Mouse (Mus musculus) embryonic facial prominence, embryonic 10.5 days (tissue): ENCODE results near the gene Dnajc7. TPM values are rescaled to one million over a fixed set of nuclear protein-coding genes. Genes with fewer than 3 reads are reported as not detected.
"Not testable (repeated sequence)": the region's sequence is repeated elsewhere in the genome, so short reads cannot be mapped to it uniquely, and the experiment has no call there.

Experiments used
- DNase-seq: peaks from one replicate; pipeline ENCODE4 v3.0.0-alpha.2; 2017; ENCODE audit warnings: low spot score
- H3K27ac ChIP-seq: fragments of 300-500 bp; sonication (generic); replicated peaks from 2 replicates; pipeline ENCODE4 v1.5.1; 2016; ENCODE audit warnings: mild to moderate bottlenecking
- H3K27me3 ChIP-seq: fragments of 300-500 bp; sonication (generic); replicated peaks from 2 replicates; pipeline ENCODE4 v1.6.1; 2016; ENCODE audit warnings: low read depth, mild to moderate bottlenecking; ENCODE audit not compliant: poor library complexity, severe bottlenecking
- H3K36me3 ChIP-seq: fragments of 300-500 bp; sonication (generic); replicated peaks from 2 replicates; pipeline ENCODE4 v1.6.1; 2016; ENCODE audit warnings: mild to moderate bottlenecking, moderate library complexity
- H3K4me1 ChIP-seq: fragments of 300-500 bp; sonication (generic); 2 replicates; pipeline ENCODE4 v1.6.1; 2016
- H3K4me3 ChIP-seq: fragments of 300-500 bp; sonication (generic); 2 replicates; pipeline ENCODE4 v1.5.1; 2016; ENCODE audit warnings: mild to moderate bottlenecking, moderate library complexity
- H3K9me3 ChIP-seq: fragments of 300-500 bp; sonication (generic); 2 replicates; pipeline ENCODE4 v1.6.1; 2016; ENCODE audit warnings: mild to moderate bottlenecking
- WGBS: fragments of 180-500 bp; shearing (Covaris S2); methylation state at CpG from one replicate; pipeline ENCODE4 v1.1.7; 2016; 5-methylcytosine and 5-hydroxymethylcytosine counted together
- polyA plus RNA-seq: library from polyadenylated mRNA; unstranded; fragments of >200 nt; fragmentation: Nextera tagmentation; extraction: Ambion mirVana; gene quantifications from 2 replicates; pipeline ENCODE4 v1.2.1, GENCODE M21; 2016

Gene Dnajc7
- polyA plus RNA-seq, 1 experiment from 2014 or later: 279 TPM

DNA sequence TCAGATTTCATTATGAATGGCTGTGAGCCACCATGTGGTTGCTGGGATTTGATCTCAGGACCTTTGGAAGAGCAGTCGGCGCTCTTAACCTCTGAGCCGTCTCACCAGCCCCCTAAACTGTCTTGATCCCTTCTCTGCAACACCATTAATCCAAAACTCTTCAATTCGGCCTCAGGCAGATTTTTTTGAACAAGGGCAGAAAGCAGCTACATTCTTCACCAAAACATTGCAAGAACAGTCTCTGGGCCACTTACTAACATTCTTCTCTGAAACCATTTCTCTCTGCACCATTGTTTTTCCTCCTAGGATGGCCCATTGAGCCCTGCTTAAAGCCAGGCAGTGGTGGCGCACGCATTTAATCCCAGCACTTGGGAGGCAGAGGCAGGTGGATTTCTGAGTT lies 85.1 kb downstream of the Dnajc7 start:
- H3K4me1 ChIP-seq, H3K9me3 ChIP-seq, H3K4me3 ChIP-seq, H3K36me3 ChIP-seq, H3K27ac ChIP-seq, DNase-seq, H3K27me3 ChIP-seq: not testable (repeated sequence)
- 85% methylated on average over 6 of the region's 6 CpGs for whole genome bisulfite sequencing

DNA sequence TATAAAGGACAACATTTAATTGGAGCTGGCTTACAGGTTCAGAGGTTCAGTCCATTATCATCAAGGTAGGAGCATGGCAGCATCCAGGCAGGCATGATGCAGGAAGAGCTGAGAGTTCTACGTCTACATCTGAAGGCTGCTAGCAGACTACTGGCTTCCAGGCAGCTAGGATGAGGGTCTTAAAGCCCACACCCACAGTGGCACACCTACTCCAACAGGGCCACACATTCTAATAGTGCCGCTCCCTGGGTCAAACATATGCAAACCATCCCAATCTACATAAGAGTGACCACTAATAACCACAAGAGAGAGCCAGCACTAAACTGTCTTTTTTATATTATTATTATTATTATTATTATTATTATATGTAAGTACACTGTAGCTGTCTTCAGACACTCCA lies 85.6 kb downstream of the Dnajc7 start:
- not testable (repeated sequence) for H3K9me3 ChIP-seq, H3K27ac ChIP-seq, H3K27me3 ChIP-seq, DNase-seq, H3K36me3 ChIP-seq, H3K4me3 ChIP-seq, H3K4me1 ChIP-seq
- 82% methylated on average over 2 of the region's 2 CpGs for WGBS

DNA sequence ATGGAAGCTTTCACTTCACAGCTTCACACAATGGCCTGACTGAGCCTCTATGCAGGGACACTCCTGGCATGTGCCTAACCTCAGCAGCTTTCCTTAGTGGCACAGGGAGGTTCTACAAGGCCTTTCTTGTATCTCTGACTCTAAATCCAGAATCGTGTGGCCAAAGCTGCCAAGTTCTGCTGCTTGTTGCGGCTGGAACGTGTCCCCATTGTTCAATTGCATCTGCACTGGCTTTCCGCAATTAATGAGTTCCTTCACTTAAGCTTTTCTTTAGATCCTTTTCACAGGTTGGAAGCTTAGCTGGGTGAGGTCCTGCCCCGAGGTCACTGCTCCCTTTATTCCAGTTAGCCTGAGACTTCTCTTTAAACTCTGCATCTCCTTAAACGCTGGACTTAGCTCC lies 86.1 kb downstream of the Dnajc7 start:
- H3K4me1 ChIP-seq: peaks cover under 1% of the 10 kb centered on the region
- WGBS: 55% methylated on average over 6 of the region's 6 CpGs
- DNase-seq: no peak
- H3K4me3 ChIP-seq: no peak overlapping the region
- H3K27ac ChIP-seq: no peak overlapping the region
- H3K27me3 ChIP-seq: peaks cover 5% of the 10 kb centered on the region; the same call in 1 of the 2 replicates
- no peaks in the 10 kb centered on the region for H3K9me3 ChIP-seq
- H3K36me3 ChIP-seq: no peaks in the 10 kb centered on the region

Other genes with a start within 250 kb of the Dnajc7 start
- gene Jup, start 222.4 kb downstream of the Dnajc7 start, polyA plus RNA-seq: 45.8 and 52.6 TPM in 2 replicates
- 34.1 and 34.9 TPM in 2 replicates for gene P3h4, start 205.3 kb downstream of the Dnajc7 start, polyA plus RNA-seq
- gene Fkbp10, start 204.5 kb downstream of the Dnajc7 start, polyA plus RNA-seq: 61.4 and 67.0 TPM in 2 replicates
- gene Nt5c3b, start 178.4 kb downstream of the Dnajc7 start, polyA plus RNA-seq: 150 and 156 TPM in 2 replicates
- 0.75 and 0.98 TPM in 2 replicates for gene Klhl10, start 178.3 kb downstream of the Dnajc7 start, polyA plus RNA-seq
- gene Klhl11, start 147.4 kb downstream of the Dnajc7 start, polyA plus RNA-seq: 7.4 and 8.5 TPM in 2 replicates
- gene Acly, start 92.2 kb downstream of the Dnajc7 start, polyA plus RNA-seq: 291 and 321 TPM in 2 replicates
- gene Ttc25, start 74.6 kb downstream of the Dnajc7 start, polyA plus RNA-seq: 1.4 and 1.7 TPM in 2 replicates
- 21.3 and 25.1 TPM in 2 replicates for gene Cnp, start 45.3 kb downstream of the Dnajc7 start, polyA plus RNA-seq
- gene Nkiras2, start 924 bp downstream of the Dnajc7 start, polyA plus RNA-seq: 77.2 and 81.4 TPM in 2 replicates
- 1.2 TPM in 2 replicates for gene Zfp385c, start 72.3 kb upstream of the Dnajc7 start, polyA plus RNA-seq
- gene Dhx58, start 84.1 kb upstream of the Dnajc7 start, polyA plus RNA-seq: 3.3 and 3.6 TPM in 2 replicates
- gene Kat2a, start 92.3 kb upstream of the Dnajc7 start, polyA plus RNA-seq: 72.4 and 80.6 TPM in 2 replicates
- 0.56 TPM in 1 of 2 replicates, not detected in the other for gene Hspb9, start 93.7 kb upstream of the Dnajc7 start, polyA plus RNA-seq
- gene Rab5c, start 118.0 kb upstream of the Dnajc7 start, polyA plus RNA-seq: 13.0 and 13.1 TPM in 2 replicates
- gene Kcnh4, start 139.8 kb upstream of the Dnajc7 start, polyA plus RNA-seq: 0.64 and 0.71 TPM in 2 replicates
- gene Hcrt, start 142.8 kb upstream of the Dnajc7 start, polyA plus RNA-seq: not detected in 2 replicates
- 3.3 and 3.7 TPM in 2 replicates for gene Ghdc, start 150.8 kb upstream of the Dnajc7 start, polyA plus RNA-seq
- 14.4 and 14.9 TPM in 2 replicates for gene Stat5b, start 230.6 kb upstream of the Dnajc7 start, polyA plus RNA-seq
- gene Stat5a, start 239.2 kb upstream of the Dnajc7 start, polyA plus RNA-seq: 1.7 and 1.9 TPM in 2 replicates